Mouse (Mus musculus): ENCODE data around the gene Sh2b1.

The Sh2b1 gene

DNA sequence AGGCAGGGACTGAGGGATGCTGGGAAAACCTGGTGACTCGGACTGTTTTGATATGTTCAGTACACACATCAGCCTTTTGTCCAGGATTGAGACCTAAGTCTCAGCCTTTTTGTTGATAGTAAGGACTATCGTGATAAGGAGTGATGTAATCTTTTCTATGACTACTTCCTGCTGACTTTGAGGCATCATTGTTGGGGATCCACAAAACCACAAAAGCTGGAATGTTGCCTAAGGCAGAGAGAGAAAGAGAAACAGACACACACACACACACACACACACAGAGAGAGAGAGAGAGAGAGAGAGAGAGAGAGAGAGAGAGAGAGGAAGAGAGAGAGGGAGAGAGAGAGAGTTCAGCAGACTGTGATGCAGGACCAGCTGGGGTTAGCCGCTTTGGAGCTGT, 56.7 kb downstream of the Sh2b1 start:
- DNase-seq (ENCODE audit: low spot score), result no peak

DNA sequence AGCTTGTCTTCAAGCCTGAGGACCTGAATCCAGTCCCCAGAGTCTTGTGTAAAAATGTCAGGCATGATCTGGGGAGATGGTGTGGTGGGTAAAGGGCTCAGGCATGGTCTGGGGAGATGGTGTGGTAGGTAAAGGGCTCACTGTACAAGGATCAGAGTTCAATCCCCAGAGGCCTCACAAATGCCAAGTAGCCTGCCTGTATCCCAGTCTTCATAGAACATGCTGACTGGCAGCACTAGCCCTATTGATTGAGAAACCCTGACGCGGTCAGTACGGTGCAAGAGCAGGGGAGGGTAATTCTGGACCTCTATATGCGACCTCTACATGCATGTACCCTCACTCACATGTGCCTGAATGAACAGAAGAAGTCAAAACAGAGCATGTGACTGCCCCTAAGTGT, 57.6 kb downstream of the Sh2b1 start:
- DNase-seq (ENCODE audit: low spot score), result no peak

DNA sequence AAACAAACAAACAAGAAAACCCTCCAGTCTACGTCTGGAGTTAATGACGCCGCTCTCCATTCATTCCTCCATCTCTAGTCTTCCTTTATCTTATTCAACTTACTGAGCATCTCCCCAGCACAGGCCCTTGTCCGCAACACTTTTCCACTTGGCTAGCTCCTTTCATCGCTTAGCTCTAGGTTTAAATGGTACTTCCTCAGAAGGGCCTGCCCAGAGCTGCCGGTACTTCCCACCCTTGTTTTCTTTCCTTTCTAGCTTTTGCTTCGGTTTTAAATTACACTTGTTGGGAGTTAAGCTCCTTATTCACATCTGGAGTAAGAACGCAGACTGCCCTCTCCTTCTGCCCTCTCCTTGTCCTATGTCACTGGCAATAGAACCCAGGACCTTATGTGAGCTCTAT, 58.2 kb downstream of the Sh2b1 start:
- no peak for DNase-seq (ENCODE audit: low spot score)
